Mouse (Mus musculus): ENCODE results near the gene Sbno2. TPM values are rescaled to one million over a fixed set of nuclear protein-coding genes. Genes with fewer than 3 reads are reported as not detected.

Gene Sbno2
- polyA plus RNA-seq, 1 experiment from 2014 or later: 9.6 TPM

GRCm38 (mm10) chr10:80025889-80026288 lies 79.5 kb downstream of the Sbno2 start:
- no peak overlapping the region for H3K4me3 ChIP-seq (replicated peaks; ENCODE audit: low read depth, low read length)
- 0 out of 2 replicates have a peak, but pooled peaks have one; percentile 12 for ATAC-seq (replicated peaks; ENCODE audit: low FRiP score, low read depth)

GRCm38 (mm10) chr10:80025463-80025862 lies 79.9 kb downstream of the Sbno2 start:
- ATAC-seq (replicated peaks; ENCODE audit: low FRiP score, low read depth): no peak
- H3K27me3 ChIP-seq (ENCODE audit: insufficient read depth, low read length): no peaks in the 10 kb centered on the region
- H3K27ac ChIP-seq: no peak overlapping the region
- H3K4me1 ChIP-seq (replicated peaks; ENCODE audit: insufficient read depth, low read length): no peaks in the 10 kb centered on the region
- no peaks in the 10 kb centered on the region for H3K36me3 ChIP-seq (ENCODE audit: insufficient read depth, low read length)
- H3K9ac ChIP-seq (ENCODE audit: low read depth, low read length): no peak overlapping the region
- no peak for TF ChIP-seq CTCF (IDR thresholded peaks at IDR 0.05; ENCODE audit: low read depth)
- 75% methylated on average over 10 of the region's 10 CpGs for WGBS
- DNase-seq (ENCODE audit: low spot score): no peak
- no peaks in the 10 kb centered on the region for H3K9me3 ChIP-seq (replicated peaks; ENCODE audit: low read length)
- H3K4me2 ChIP-seq (ENCODE audit: low read length): no peak overlapping the region
- no peak overlapping the region for H3K4me3 ChIP-seq (replicated peaks; ENCODE audit: low read depth, low read length)

More at GRCm38 (mm10) chr10:80025889-80026288, 79.5 kb downstream of the Sbno2 start:
- no peak overlapping the region for H3K27ac ChIP-seq
- no peaks in the 10 kb centered on the region for H3K4me1 ChIP-seq (replicated peaks; ENCODE audit: insufficient read depth, low read length)
- no peak overlapping the region for H3K4me2 ChIP-seq (ENCODE audit: low read length)
- H3K36me3 ChIP-seq (ENCODE audit: insufficient read depth, low read length): no peaks in the 10 kb centered on the region
- DNase-seq (ENCODE audit: low spot score): no peak
- 59% methylated on average over 12 of the region's 12 CpGs for WGBS
- TF ChIP-seq CTCF (IDR thresholded peaks at IDR 0.05; ENCODE audit: low read depth): no peak
- H3K9ac ChIP-seq (ENCODE audit: low read depth, low read length): no peak overlapping the region
- H3K9me3 ChIP-seq (replicated peaks; ENCODE audit: low read length): no peaks in the 10 kb centered on the region
- no peaks in the 10 kb centered on the region for H3K27me3 ChIP-seq (ENCODE audit: insufficient read depth, low read length)

GRCm38 (mm10) chr10:80025044-80025347 lies 80.4 kb downstream of the Sbno2 start:
- DNase-seq (ENCODE audit: low spot score) (no peak), ATAC-seq (replicated peaks; ENCODE audit: low FRiP score, low read depth) (no peak)
- no peaks in the 10 kb centered on the region for H3K36me3 ChIP-seq (ENCODE audit: insufficient read depth, low read length)
- WGBS: 53% methylated on average over 4 of the region's 4 CpGs
- H3K4me3 ChIP-seq (replicated peaks; ENCODE audit: low read depth, low read length): no peak overlapping the region
- no peak for TF ChIP-seq CTCF (IDR thresholded peaks at IDR 0.05; ENCODE audit: low read depth)
- H3K4me2 ChIP-seq (ENCODE audit: low read length): no peak overlapping the region
- H3K27ac ChIP-seq: no peak overlapping the region
- no peak overlapping the region for H3K9ac ChIP-seq (ENCODE audit: low read depth, low read length)
- H3K9me3 ChIP-seq (replicated peaks; ENCODE audit: low read length): no peaks in the 10 kb centered on the region
- no peaks in the 10 kb centered on the region for H3K4me1 ChIP-seq (replicated peaks; ENCODE audit: insufficient read depth, low read length)
- no peaks in the 10 kb centered on the region for H3K27me3 ChIP-seq (ENCODE audit: insufficient read depth, low read length)

GRCm38 (mm10) chr10:80024229-80025043 lies 80.9 kb downstream of the Sbno2 start:
- Histone ChIP-seq H3K9me3 (replicated peaks; ENCODE audit: low read length) (no peaks in the 10 kb centered on the region), H3K4me3 (replicated peaks; ENCODE audit: low read depth, low read length) (no peak overlapping the region), H3K27ac (no peak overlapping the region), H3K36me3 (ENCODE audit: insufficient read depth, low read length) (no peaks in the 10 kb centered on the region), H3K4me1 (replicated peaks; ENCODE audit: insufficient read depth, low read length) (no peaks in the 10 kb centered on the region), H3K4me2 (ENCODE audit: low read length) (no peak overlapping the region), H3K9ac (ENCODE audit: low read depth, low read length) (0 out of 2 replicates have a peak overlapping the region, but pooled peaks have one; percentile 31), H3K27me3 (ENCODE audit: insufficient read depth, low read length) (no peaks in the 10 kb centered on the region)
- ATAC-seq (replicated peaks; ENCODE audit: low FRiP score, low read depth): no peak
- WGBS: 77% methylated on average over 15 of the region's 15 CpGs
- DNase-seq (ENCODE audit: low spot score): no peak
- TF ChIP-seq CTCF (IDR thresholded peaks at IDR 0.05; ENCODE audit: low read depth): no peak

GRCm38 (mm10) chr10:80023758-80024157 lies 81.6 kb downstream of the Sbno2 start:
- H3K27me3 ChIP-seq (ENCODE audit: insufficient read depth, low read length): no peaks in the 10 kb centered on the region
- H3K27ac ChIP-seq: no peak overlapping the region
- no peaks in the 10 kb centered on the region for H3K9me3 ChIP-seq (replicated peaks; ENCODE audit: low read length)
- H3K36me3 ChIP-seq (ENCODE audit: insufficient read depth, low read length): no peaks in the 10 kb centered on the region
- no peak overlapping the region for H3K9ac ChIP-seq (ENCODE audit: low read depth, low read length)
- ATAC-seq (replicated peaks; ENCODE audit: low FRiP score, low read depth) (no peak), DNase-seq (ENCODE audit: low spot score) (no peak)
- peaks cover 6% of the 10 kb centered on the region; the same call in 1 of the 2 replicates for H3K4me1 ChIP-seq (replicated peaks; ENCODE audit: insufficient read depth, low read length)
- 70% methylated on average over 5 of the region's 5 CpGs for WGBS
- TF ChIP-seq CTCF (IDR thresholded peaks at IDR 0.05; ENCODE audit: low read depth): no peak
- no peak overlapping the region for H3K4me3 ChIP-seq (replicated peaks; ENCODE audit: low read depth, low read length)
- H3K4me2 ChIP-seq (ENCODE audit: low read length): no peak overlapping the region

- no peaks in the 10 kb centered on the region for H3K27me3 ChIP-seq (ENCODE audit: insufficient read depth, low read length)
- ATAC-seq (replicated peaks; ENCODE audit: low FRiP score, low read depth) (no peak), DNase-seq (ENCODE audit: low spot score) (no peak)
- WGBS: 92% methylated on average over 8 of the region's 8 CpGs
- no peaks in the 10 kb centered on the region for H3K36me3 ChIP-seq (ENCODE audit: insufficient read depth, low read length)
- H3K4me3 ChIP-seq (replicated peaks; ENCODE audit: low read depth, low read length): no peak overlapping the region
- no peak for TF ChIP-seq CTCF (IDR thresholded peaks at IDR 0.05; ENCODE audit: low read depth)
- H3K9me3 ChIP-seq (replicated peaks; ENCODE audit: low read length): no peaks in the 10 kb centered on the region
- H3K4me2 ChIP-seq (ENCODE audit: low read length): no peak overlapping the region
- no peak overlapping the region for H3K9ac ChIP-seq (ENCODE audit: low read depth, low read length)
- no peak overlapping the region for H3K27ac ChIP-seq
- peaks cover 8% of the 10 kb centered on the region; the same call in 1 of the 2 replicates for H3K4me1 ChIP-seq (replicated peaks; ENCODE audit: insufficient read depth, low read length)
Observed at GRCm38 (mm10) chr10:80022806-80023205, 82.6 kb downstream of the Sbno2 start.

Measured in kidney, postnatal 0 days (tissue).